Mouse (Mus musculus) C2C12 (cell line): Measurements from ENCODE around the gene Dtl. TPM values are rescaled to one million over a fixed set of nuclear protein-coding genes. Genes with fewer than 3 reads are reported as not detected.

Experiments used
- H3K27me3 ChIP-seq: one replicate; pipeline ENCODE4 v1.6.1; 2011; ENCODE audit not compliant: control insufficient read depth, insufficient read depth, insufficient read length
- H3K36me3 ChIP-seq: one replicate; pipeline ENCODE4 v1.6.1; 2011; ENCODE audit not compliant: control insufficient read depth, insufficient read depth
- H3K4me3 ChIP-seq: one replicate; pipeline ENCODE4 v1.5.1; 2011; ENCODE audit warnings: mild to moderate bottlenecking, control low read depth; ENCODE audit not compliant: poor library complexity, insufficient read depth, severe bottlenecking
- H3K79me2 ChIP-seq: one replicate; pipeline ENCODE4 v1.6.1; 2011; ENCODE audit not compliant: control insufficient read depth, insufficient read depth
- H3K79me3 ChIP-seq: one replicate; pipeline ENCODE4 v1.6.1; 2011; ENCODE audit warnings: low read depth, control low read depth
- H3ac ChIP-seq: one replicate; pipeline ENCODE3; 2011; ENCODE audit warnings: low read depth; ENCODE audit not compliant: control insufficient read depth, insufficient read length
- CEBPB ChIP-seq: IDR thresholded peaks from one replicate; pipeline ENCODE4 v1.6.1; 2011; ENCODE audit warnings: low read depth, mild to moderate bottlenecking, control low read depth, moderate library complexity
- CTCF ChIP-seq: IDR thresholded peaks from one replicate; pipeline ENCODE4 v1.5.1; 2011; ENCODE audit not compliant: control insufficient read depth, insufficient read depth, insufficient read length
- FOSL1 ChIP-seq: IDR thresholded peaks from one replicate; pipeline ENCODE4 v1.8.0; 2011; ENCODE audit warnings: mild to moderate bottlenecking, low read length; ENCODE audit not compliant: poor library complexity, insufficient read depth, severe bottlenecking
- MAX ChIP-seq: IDR thresholded peaks from one replicate; pipeline ENCODE4 v1.6.1; 2011; ENCODE audit warnings: mild to moderate bottlenecking, control low read depth
- MYOD1 ChIP-seq: IDR thresholded peaks from one replicate; pipeline ENCODE4 v1.6.1; 2011; ENCODE audit warnings: low read depth; ENCODE audit not compliant: control insufficient read depth, insufficient read length
- MYOG ChIP-seq: IDR thresholded peaks from one replicate; pipeline ENCODE4 v1.6.1; 2011; ENCODE audit not compliant: control insufficient read depth, insufficient read length; ENCODE audit errors: extremely low read depth
- USF1 ChIP-seq: IDR thresholded peaks from one replicate; pipeline ENCODE4 v1.6.1; 2011; ENCODE audit warnings: low read depth, mild to moderate bottlenecking, control low read depth, moderate library complexity
- polyA plus RNA-seq: library from polyadenylated mRNA; unstranded; fragments of >200 nt; fragmentation: generic; extraction: Trizol; gene quantifications from one replicate; pipeline ENCODE4 v1.2.1, GENCODE M21; 2012; ENCODE audit warnings: missing spikeins

Dtl gene
- polyA plus RNA-seq, 1 experiment = 8.6 TPM

GRCm38 (mm10) chr1:191498271-191498955 lies 76.9 kb downstream of the Dtl start:
- Histone ChIP-seq H3K79me3 (no peaks in the 10 kb centered on the region), H3K79me2 (no peaks in the 10 kb centered on the region), H3K4me3 (no peak overlapping the region), H3K27me3 (no peaks in the 10 kb centered on the region), H3K36me3 (no peaks in the 10 kb centered on the region), H3ac (no peak overlapping the region)
- TF ChIP-seq MYOD1 = no peak
- no peak for TF ChIP-seq USF1
- no peak for TF ChIP-seq CTCF
- no peak for TF ChIP-seq FOSL1
- no peak for TF ChIP-seq MAX
- no peak for TF ChIP-seq CEBPB
- no peak for TF ChIP-seq MYOG

DNA sequence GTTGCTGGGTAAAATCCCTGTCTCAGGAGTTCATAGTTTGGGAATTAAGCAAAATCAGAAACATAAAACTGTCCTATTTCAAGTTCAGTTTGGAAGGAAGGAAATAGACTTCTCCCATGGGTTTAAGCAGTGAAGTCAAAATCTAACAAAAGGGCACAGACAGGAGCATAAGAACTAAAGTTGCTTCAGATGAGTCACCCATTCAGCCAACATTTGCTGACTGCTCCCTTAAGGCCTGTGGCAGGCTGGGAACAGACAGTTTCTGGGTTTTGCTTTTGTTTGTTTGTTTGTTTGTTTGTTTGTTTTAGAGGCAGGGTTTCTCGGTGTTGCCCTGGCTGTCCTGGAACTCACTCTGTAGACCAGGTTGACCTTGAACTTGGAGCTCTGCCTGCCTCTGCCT lies 78.7 kb downstream of the Dtl start:
- Histone ChIP-seq H3K4me3 (no peak overlapping the region), H3ac (no peak overlapping the region), H3K27me3 (no peaks in the 10 kb centered on the region), H3K36me3 (no peaks in the 10 kb centered on the region), H3K79me3 (no peaks in the 10 kb centered on the region), H3K79me2 (no peaks in the 10 kb centered on the region)
- TF ChIP-seq CEBPB = no peak
- no peak for TF ChIP-seq MYOG
- TF ChIP-seq FOSL1 = no peak
- TF ChIP-seq MAX = no peak
- TF ChIP-seq MYOD1 = no peak
- no peak for TF ChIP-seq USF1
- TF ChIP-seq CTCF = no peak

DNA sequence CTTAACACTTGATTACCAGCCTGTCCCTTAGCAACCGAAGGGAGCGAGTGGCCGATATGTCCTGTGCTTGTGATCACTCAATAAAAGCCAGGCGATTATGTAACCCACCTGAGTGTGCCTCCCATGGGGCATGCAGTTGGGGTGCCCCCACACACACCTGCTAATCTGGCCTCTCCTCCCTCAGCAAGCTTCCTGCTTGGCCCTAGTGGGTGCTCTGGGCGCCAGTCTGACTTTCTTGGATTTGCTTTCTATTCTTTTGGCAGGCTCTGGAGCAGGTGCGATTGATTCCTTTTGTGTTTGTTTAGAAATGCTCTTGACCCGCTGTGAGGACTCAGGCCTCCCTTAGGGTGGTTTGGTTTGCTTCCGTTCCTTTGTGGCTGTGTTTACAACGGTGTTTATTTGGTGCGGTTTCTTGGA lies 80.3 kb downstream of the Dtl start:
- no peaks in the 10 kb centered on the region for H3K79me2 ChIP-seq
- no peak overlapping the region for H3K4me3 ChIP-seq
- no peak overlapping the region for H3ac ChIP-seq
- TF ChIP-seq FOSL1 (no peak), MYOG (no peak), MYOD1 (no peak), CTCF (no peak), CEBPB (no peak), USF1 (no peak), MAX (no peak)
- no peaks in the 10 kb centered on the region for H3K27me3 ChIP-seq
- no peaks in the 10 kb centered on the region for H3K36me3 ChIP-seq
- no peaks in the 10 kb centered on the region for H3K79me3 ChIP-seq

- Histone ChIP-seq H3K79me2 (no peaks in the 10 kb centered on the region), H3K27me3 (no peaks in the 10 kb centered on the region), H3K4me3 (no peak overlapping the region), H3K36me3 (no peaks in the 10 kb centered on the region), H3K79me3 (no peaks in the 10 kb centered on the region), H3ac (no peak overlapping the region)
- TF ChIP-seq USF1 (no peak), FOSL1 (no peak), CTCF (no peak), CEBPB (no peak), MAX (no peak), MYOG (no peak), MYOD1 (no peak)
These were observed 81.1 kb downstream of the Dtl start for GRCm38 (mm10) chr1:191494303-191494655.

GRCm38 (mm10) chr1:191493476-191494302 lies 81.7 kb downstream of the Dtl start:
- Histone ChIP-seq H3K79me2 (no peaks in the 10 kb centered on the region), H3K4me3 (no peak overlapping the region), H3K79me3 (no peaks in the 10 kb centered on the region), H3ac (no peak overlapping the region), H3K36me3 (no peaks in the 10 kb centered on the region), H3K27me3 (no peaks in the 10 kb centered on the region)
- no peak for TF ChIP-seq MYOG
- no peak for TF ChIP-seq MYOD1
- no peak for TF ChIP-seq CTCF
- TF ChIP-seq USF1 = no peak
- TF ChIP-seq FOSL1 = no peak
- no peak for TF ChIP-seq MAX
- TF ChIP-seq CEBPB = no peak

- Histone ChIP-seq H3K4me3 (no peak overlapping the region), H3K36me3 (no peaks in the 10 kb centered on the region), H3ac (no peak overlapping the region), H3K79me2 (no peaks in the 10 kb centered on the region), H3K79me3 (no peaks in the 10 kb centered on the region), H3K27me3 (no peaks in the 10 kb centered on the region)
- no peak for TF ChIP-seq MYOD1
- TF ChIP-seq FOSL1 = no peak
- TF ChIP-seq CEBPB = no peak
- no peak for TF ChIP-seq MYOG
- TF ChIP-seq CTCF = no peak
- no peak for TF ChIP-seq USF1
- TF ChIP-seq MAX = no peak
These were observed 84.9 kb downstream of the Dtl start for GRCm38 (mm10) chr1:191490446-191490845.

Other genes with a start within 250 kb of the Dtl start
- gene Tmem206, start 249.6 kb downstream of the Dtl start, polyA plus RNA-seq = 9.8 TPM
- gene Ppp2r5a, start 172.3 kb downstream of the Dtl start, polyA plus RNA-seq = 21.5 TPM
- gene Ints7, start 92 bp upstream of the Dtl start, polyA plus RNA-seq = 24.1 TPM
- gene Lpgat1, start 142.3 kb upstream of the Dtl start, polyA plus RNA-seq = 16.5 TPM
- gene Nek2, start 245.9 kb upstream of the Dtl start, polyA plus RNA-seq = 47.6 TPM